Mouse (Mus musculus) MEL (cell line): ENCODE results near the gene Cdh23.

Experiments used
- CTCF ChIP-seq, 3 experiments: IDR thresholded peaks in 2 of 3; conservative IDR thresholded peaks in 1 of 3; 2 replicates each; pipeline ENCODE4 v1.5.1; 2011 to 2012; ENCODE audit warnings: low read length in 3 of 3, low read depth in 2 of 3, mild to moderate bottlenecking in 2 of 3, improper control_type of control experiment in 1 of 3, inconsistent platforms in 1 of 3, mixed read lengths in 1 of 3, moderate library complexity in 1 of 3; ENCODE audit not compliant: control insufficient read depth in 1 of 3, insufficient read depth in 1 of 3, poor library complexity in 1 of 3, severe bottlenecking in 1 of 3
- EP300 ChIP-seq, 2 experiments: IDR thresholded peaks; 2 replicates each; pipeline ENCODE4 v1.6.1; 2011; ENCODE audit warnings: improper control_type of control experiment in 2 of 2, low read length in 2 of 2, low read depth in 1 of 2, mild to moderate bottlenecking in 1 of 2
- ZKSCAN1 ChIP-seq: IDR thresholded peaks from 2 replicates; pipeline ENCODE4 v1.6.1; 2012; ENCODE audit warnings: low read depth, mild to moderate bottlenecking, inconsistent platforms, low read length, improper control_type of control experiment, moderate library complexity

GRCm38 (mm10) chr10:60592881-60593575 lies 103.3 kb downstream of the Cdh23 start:
- TF ChIP-seq ZKSCAN1 (no peak), EP300 (IDR thresholded peaks at IDR 0.05; ENCODE audit: low read depth in 1 of 2, low read length in 2 of 2) (no peak), CTCF (IDR thresholded peaks at IDR 0.05 in 2 of 3, conservative IDR thresholded peaks at IDR 0.05 in 1 of 3; ENCODE audit: control insufficient read depth in 1 of 3, insufficient read depth in 1 of 3, low read depth in 2 of 3, low read length in 3 of 3, poor library complexity in 1 of 3, severe bottlenecking in 1 of 3) (no peak)
